Mouse (Mus musculus): ENCODE data around the gene Il5. TPM values are rescaled to one million over a fixed set of nuclear protein-coding genes. Genes with fewer than 3 reads are reported as not detected.
"Not testable (repeated sequence)": the region's sequence is repeated elsewhere in the genome, so short reads cannot be mapped to it uniquely, and the experiment has no call there.

Il5 gene
- total RNA-seq, 2 experiments from 2014 or later: not detected

DNA sequence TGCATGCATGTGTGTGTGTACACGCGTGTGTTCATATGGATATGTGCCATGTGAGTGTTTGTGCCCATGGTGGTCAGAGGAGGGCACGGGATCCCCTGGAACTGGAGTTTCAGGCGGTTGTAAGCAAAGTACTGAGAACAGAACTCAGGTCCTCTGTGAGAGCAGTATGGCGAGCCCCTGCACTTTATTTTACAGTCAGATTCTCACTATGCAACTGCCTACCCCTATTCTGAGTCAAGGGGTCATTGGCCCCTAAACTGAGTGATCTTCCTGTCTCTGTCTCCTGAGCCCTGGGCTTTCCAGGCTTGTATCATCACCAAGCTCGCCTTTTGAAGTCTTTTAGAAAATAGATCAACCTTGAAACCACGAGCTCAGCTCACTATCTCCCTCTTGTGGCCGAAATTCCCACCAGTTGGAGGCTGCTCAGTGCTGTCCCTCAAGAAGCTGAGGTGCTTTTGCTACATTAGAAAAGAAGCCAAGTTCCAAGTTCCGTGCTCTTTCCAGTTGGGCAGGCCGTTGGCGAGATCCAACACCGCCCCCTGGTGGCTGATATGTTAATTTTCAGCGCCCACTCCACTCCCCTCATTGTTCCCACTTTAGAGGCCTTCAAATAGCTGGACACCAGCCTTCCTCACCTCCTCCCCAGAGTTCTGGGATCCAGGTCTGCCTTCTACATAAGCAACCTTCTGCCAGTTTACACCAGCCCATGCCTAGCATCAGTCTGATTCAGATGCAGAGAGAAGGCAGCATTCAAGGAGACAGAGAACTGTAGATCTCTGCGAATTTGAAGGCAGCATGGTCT is 16.4 kb downstream of the Il5 start:
- intact Hi-C loops (cut with DNase I): loop anchor here (5.0 kb wide), 2 partner anchors 115 to 270 kb away; no protein-coding TSS in a partner anchor

DNA sequence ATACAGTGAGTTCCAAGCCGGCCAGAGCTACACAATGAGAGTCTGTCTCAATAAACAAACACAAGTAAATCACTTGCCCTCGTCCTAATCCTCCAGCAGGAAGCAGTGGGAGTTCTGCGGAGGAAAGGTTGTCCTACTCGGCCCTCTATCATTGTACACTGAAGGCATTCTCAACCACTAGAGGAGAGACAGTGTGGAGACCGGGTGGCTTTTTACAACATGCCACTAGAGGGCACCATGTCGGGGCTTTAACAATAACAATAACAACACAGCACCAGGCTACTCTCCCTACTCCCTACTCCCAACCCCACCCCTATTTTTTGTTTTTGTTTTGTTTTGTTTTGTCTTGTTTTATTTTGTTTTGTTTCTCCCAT is 17.0 kb downstream of the Il5 start:
- intact Hi-C loops (cut with DNase I): loop anchor here (5.0 kb wide), 2 partner anchors 115 to 270 kb away; no protein-coding TSS in a partner anchor
- peak; percentile 47 to 54 for DNase-seq (ENCODE audit: low spot score in 2 of 2)

More for the DNA sequence above, 16.4 kb downstream of the Il5 start:
- peak; percentile 78 to 83 for DNase-seq (ENCODE audit: low spot score in 2 of 2)

DNA sequence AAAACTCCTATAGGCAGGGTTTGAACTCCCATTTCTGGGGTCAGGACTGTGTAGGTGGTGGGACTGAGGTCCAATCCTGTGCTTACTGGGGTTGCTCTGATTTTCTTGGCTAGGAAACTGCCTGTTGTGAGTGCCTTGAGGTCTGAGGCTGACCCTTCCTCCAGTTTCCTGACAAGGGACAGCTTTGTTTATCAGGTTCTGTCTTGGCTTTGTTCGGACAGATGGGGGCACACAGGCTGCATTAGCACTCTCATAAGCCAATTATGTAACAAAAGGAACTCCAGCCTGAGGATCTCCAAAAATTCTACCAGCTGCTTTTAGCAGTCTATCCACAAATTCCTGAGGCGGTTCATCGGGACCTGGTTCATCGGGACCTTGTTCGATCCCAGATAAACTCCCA is 21.8 kb downstream of the Il5 start:
- no peak for DNase-seq (ENCODE audit: low spot score in 2 of 2)
- intact Hi-C loops (cut with DNase I): no loop called here

DNA sequence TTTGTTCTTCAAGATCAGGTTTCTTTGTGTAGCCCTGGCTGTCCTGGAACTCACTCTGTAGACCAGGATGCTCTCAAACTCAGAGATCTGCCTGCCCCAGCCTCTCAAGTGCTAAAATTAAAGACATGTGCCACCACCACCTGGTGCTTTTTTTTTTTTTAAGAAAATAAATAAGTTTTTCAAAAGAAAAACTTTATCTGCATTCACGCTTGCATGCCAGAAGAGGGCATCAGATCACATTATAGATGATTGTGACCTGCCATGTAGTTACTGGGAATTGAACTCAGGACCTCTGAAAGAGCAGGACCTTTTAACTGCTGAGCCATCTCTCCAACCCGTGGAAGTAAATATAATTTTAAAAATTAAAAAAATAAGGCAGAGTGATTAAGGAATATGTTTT is 24.7 kb downstream of the Il5 start:
- no peak for DNase-seq (ENCODE audit: low spot score in 2 of 2)
- intact Hi-C loops (cut with DNase I): no loop called here

DNA sequence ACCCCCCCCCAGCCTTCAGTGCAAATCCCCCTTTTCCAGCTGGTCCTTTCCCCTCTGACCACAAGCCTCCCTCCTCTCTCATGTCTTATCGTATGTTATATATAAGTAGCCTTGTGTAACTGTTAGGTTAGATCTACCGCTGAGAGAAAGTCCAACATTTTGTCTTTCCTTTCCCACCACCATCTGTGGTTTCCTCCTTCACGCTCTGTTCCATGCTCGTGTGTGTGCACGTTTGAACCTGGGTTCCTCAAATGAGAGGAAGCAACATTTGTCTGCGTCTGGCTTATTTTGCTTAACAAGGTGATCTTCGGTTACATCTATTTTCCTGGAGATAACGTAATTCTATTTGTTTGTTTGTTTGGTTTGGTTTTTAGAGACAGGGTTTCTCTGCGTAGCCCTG is 27.4 kb downstream of the Il5 start:
- intact Hi-C loops (cut with DNase I): no loop called here
- DNase-seq (ENCODE audit: low spot score in 2 of 2): no peak

DNA sequence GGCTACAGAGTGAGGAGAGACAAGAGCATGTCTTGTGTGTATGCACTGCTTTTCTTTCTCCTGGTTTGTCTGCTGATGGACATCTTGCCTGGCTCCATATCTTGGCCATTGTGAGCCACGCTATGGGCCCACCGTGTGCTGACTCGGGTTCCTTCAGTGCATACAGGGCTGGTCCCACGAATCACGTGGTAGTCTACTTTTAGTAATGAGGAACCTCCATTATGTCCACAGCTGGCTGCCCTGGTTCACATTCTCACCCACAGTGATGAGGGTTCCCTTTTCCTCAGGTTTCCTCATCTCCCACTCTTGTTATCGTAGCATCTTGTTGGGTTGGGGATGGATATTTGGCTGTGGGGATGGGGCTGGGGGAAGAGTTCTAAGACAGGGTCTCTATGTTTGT is 28.0 kb downstream of the Il5 start:
- intact Hi-C loops (cut with DNase I): no loop called here
- no peak for DNase-seq (ENCODE audit: low spot score in 2 of 2)

DNA sequence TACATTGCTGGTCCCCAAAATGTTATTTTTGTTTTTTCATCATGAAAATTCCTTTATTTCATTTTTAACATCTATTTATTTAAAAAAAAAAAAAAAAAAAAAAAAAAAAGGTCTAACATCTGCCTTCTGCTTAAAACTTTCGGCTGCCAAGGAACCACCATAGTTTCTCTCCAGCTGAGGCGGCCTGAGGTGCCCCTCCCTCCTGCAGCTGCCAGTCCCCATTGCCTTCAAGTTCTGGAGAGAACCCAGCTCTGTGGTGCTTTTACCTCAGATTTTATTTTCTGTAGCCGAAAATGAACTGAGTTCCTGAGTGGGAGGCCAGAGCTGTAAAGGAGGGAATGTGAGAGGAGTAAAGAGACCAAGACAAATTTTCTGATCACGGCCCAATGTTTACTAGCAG is 28.7 kb downstream of the Il5 start:
- intact Hi-C loops (cut with DNase I): no loop called here
- DNase-seq (ENCODE audit: low spot score in 2 of 2): no peak

DNA sequence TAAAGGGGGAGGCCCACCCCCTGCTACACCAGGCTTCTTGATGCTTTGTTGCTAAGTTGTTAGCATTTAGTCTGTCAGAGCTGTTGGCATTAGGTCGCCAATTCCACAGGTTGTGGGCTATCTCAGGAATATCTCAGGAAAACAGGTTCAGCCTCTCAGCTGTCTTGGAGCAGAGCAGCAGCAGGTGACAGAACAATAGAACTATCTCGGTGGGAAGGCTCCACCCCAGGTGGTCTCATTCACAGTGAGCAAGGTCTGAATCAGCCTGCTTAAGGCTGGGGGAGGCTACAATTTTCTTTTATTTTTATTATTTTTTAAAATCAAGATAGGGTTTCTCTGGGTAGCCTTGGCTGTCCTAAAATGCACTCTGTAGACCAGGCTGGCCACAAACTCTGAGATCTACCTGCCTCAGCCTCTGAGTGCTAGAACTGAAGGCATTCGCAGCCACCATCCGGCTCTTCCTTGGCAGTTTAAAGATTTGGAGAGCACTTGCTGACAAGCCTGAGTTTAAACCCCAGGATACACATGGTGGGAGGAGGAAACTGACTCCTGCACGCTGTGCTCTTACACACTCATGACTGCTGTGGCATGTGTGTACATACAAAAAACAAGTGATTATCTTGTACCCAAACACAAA is 29.2 kb downstream of the Il5 start:
- DNase-seq (ENCODE audit: low spot score in 2 of 2): no peak
- intact Hi-C loops (cut with DNase I): no loop called here

DNA sequence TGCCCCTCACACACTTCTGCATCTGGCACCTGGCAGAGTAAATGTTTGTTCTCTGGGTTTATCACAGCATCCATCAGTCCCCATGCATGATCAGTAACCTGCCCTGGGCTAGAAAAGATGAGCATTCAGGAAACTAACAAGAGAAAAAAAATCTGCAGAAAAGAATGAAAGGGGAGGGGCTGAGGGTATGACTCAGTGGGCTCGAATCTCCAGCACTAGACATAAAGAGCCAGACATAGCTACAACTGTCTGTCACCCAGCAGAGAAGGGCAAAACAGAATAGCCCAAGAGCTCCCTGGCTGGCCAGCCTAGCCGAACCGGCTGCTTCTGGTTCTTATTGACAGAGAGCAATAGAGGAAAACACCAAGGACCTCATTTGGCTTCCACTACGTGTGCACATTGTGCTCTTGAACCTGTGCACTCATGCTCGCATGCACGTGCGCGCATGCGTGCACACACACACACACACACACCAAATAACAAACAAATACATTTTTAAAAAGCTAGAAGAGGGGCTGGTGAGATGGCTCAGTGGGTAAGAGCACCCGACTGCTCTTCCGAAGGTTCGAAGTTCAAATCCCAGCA is 34.5 kb downstream of the Il5 start:
- no peak for DNase-seq (ENCODE audit: low spot score in 2 of 2)
- intact Hi-C loops (cut with DNase I): no loop called here

DNA sequence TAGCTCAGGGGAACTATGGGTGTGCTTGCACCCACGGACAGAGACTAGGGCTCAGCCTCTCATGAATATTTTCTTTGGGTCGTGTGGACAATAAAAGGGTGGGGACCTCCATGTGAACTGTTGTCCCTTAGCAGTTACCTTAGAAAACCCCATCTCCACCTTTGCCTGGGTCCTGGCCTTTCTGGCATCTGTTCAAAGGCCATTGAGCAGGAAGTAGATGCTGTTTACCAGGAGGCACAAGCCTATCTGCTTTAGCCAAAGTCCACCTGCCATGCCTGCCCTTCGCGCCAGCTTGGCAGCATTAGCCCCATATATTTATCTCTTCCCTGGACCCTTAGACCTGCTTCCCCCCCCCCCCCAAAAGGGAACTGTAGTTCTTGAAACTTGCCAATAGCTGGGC is 37.0 kb downstream of the Il5 start:
- intact Hi-C loops (cut with DNase I): loop anchor here (2.0 kb wide), 1 partner anchor 93 kb away; no protein-coding TSS in a partner anchor
- no peak for DNase-seq (ENCODE audit: low spot score in 2 of 2)

DNA sequence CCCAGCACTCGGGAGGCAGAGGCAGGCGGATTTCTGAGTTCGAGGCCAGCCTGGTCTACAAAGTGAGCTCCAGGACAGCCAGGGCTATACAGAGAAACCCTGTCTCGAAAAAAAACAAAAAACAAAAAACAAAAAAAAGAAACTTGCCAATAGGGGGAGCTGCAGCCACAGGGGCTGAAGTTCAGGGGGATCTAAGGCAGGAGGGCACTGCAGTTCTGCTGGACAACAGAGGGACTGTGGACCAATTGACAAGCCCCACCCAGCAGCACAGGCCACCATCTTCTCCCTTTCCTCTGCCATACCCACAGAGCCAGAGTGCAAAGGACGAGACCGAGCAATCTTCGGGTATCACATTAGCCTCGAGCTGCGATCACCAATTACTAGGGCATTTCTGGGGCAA is 37.4 kb downstream of the Il5 start:
- not testable (repeated sequence) for DNase-seq (ENCODE audit: low spot score in 2 of 2)
- intact Hi-C loops (cut with DNase I): loop anchor here (2.0 kb wide), 1 partner anchor 93 kb away; no protein-coding TSS in a partner anchor

DNA sequence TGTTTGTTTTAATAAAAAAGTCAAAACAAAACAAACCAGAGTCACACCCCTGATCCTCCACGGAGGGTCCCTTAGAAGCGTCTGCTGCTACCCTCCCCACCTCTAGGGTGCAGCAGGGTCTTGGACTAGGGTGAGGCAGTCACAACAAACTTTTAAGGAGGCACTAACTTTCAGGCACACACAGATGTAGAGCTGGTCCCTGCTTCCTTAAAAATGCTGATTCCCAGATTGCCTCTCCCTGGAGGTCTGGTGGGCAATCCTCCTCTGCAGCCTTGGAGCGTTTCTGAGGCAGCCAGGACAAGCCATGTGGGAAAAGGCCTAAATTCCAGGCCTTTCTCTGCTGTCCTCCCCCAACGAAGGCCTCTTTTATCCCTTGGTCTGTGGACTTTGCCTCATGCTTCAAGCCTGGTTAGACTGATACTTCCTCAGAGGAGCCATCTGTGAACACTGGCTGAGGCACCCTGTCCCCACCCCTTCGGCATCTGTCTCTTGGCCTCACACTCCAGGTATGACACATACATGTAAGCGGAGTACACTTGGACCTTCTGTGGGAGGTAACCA is 38.3 kb downstream of the Il5 start:
- no peak for DNase-seq (ENCODE audit: low spot score in 2 of 2)
- intact Hi-C loops (cut with DNase I): loop anchor here (2.0 kb wide), 1 partner anchor 92 kb away; no protein-coding TSS in a partner anchor

DNA sequence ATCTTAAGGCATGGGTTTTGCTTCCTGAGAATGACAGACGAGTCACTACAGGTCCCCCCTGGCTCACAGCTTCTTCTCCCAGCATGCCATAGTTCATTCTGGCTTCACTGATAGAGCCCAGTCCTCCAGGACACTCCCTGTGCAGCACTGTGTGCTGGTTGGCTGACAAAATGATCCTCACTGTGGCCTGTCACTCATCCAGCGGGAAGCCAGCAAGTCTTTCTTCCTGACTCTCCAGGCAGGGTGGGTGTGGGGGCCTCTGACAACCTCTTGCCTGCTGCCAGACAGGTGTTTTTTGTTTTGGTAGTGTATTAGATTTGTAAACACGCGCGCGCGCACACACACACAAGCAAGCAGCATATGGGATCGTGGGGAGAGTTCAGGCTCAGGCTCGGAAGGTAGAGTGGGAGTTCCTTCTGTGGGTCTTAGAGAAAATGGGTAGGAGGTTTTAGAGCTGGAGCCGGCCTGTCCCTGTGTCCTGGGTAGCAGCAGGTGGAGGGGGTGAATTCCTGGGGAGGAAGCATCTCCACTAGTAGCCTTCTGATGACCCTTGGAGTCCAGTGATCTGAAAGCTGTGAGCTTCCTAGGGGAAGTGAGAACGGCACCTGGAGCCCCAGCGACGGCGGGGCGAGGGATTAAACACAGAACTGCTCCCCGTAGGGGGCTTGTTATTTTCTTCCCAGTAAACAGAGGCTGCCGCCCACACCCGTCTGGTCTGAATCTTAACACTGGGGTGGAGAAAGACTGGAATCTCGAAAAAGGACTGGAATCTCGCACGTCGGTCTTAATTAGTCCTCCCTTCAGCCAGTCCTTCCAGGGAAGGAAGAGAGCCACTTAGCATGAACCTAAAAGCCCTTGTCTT is 39.2 kb downstream of the Il5 start:
- intact Hi-C loops (cut with DNase I): loop anchor here (2.0 kb wide), 1 partner anchor 91 kb away; no protein-coding TSS in a partner anchor
- DNase-seq (ENCODE audit: low spot score in 2 of 2): no peak

DNA sequence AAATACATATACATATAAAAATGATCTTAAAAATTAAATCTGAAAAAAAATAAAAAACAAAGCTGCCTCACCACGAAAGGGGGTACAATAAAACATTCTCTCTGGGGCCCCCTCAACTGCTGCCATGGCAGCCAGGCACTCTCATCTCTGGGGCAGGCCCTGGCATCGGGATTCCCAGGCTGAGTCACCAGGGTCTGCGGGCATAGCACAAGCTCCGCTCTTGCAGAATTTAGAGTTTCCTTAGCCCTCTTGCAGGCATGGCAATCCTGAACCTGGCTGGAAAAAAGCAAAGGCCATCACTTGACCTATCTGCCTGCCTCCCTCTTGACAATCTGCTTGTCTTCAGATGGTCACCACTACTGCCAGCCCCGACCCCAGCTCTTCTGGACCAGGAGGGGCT is 40.7 kb downstream of the Il5 start:
- intact Hi-C loops (cut with DNase I): no loop called here
- no peak for DNase-seq (ENCODE audit: low spot score in 2 of 2)

DNA sequence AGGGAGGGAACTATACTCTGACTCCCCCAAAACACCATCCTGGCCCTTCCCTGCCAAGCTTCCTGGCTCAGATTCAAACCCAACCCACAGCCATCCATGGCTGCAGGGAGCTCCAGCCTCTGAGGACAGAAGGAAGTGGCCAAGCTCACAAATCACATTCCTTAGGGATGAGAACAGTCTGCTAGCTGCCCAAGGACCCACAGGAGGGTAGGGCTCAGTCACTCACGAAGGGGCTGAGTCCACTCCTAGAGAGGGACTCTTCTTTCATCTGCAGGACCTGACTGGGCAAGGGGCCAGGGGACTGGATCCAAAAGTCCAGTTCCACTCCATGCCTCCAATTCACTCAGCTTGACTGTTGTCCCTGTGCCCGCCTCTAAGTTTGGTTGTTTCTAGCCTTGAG is 41.2 kb downstream of the Il5 start:
- peak in 1 of 2 experiments; percentile 38 for DNase-seq (ENCODE audit: low spot score in 2 of 2)

DNA sequence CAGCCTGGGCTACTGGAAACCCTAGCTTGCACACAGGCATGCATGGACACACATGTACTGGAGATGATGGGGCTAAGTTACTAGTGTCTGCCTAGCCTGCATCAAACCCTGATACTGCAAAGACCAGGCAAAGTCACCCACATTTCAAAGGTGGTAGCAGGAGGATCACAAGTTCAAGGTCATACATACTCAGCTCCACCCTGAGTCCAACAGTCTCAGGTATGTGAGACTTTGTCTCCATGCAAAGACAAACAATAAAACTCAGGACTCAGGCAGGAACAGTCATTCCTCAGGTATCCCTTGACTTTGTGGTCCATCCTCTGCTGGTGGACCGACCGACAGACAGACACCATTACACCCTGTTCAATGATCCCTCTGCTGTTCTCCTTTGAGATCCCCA is 41.8 kb downstream of the Il5 start:
- intact Hi-C loops (cut with DNase I): no loop called here
- no peak for DNase-seq (ENCODE audit: low spot score in 2 of 2)

More for the DNA sequence above, 41.2 kb downstream of the Il5 start:
- intact Hi-C loops (cut with DNase I): no loop called here

DNA sequence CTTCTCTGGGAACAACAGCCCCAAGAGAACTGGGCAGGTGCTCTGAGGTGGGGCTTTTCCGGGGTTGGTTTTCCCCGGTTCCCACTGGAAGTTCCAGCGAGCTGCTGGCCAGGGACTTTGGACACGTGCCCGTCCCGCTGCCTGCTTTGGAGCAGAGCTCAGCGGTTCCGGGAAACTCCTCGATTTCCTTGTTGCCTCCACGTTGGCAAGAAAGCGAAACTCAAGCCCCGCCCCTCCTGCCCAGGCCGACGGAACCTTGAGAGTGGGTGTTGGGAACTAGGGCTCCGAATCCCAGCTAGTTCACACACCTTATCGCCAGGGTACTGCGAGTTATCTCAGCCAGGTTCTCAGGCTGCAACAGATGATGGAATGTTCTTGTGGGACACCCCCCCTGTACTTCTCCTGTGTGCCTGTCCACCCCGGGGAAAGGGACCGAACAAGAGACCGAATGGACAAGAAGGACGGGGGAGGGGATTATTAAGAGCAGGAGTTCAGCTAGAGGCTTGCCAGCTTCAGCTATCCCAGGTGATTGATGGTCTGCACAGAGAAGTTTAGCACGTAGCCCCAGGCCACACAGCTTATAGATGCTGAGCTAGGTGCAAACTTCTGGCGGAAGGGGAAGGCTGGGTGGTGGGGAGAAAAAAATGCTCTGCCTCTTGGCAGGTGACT is 42.4 kb downstream of the Il5 start:
- intact Hi-C loops (cut with DNase I): no loop called here
- DNase-seq (ENCODE audit: low spot score in 2 of 2): peak in 1 of 2 experiments; percentile 50

DNA sequence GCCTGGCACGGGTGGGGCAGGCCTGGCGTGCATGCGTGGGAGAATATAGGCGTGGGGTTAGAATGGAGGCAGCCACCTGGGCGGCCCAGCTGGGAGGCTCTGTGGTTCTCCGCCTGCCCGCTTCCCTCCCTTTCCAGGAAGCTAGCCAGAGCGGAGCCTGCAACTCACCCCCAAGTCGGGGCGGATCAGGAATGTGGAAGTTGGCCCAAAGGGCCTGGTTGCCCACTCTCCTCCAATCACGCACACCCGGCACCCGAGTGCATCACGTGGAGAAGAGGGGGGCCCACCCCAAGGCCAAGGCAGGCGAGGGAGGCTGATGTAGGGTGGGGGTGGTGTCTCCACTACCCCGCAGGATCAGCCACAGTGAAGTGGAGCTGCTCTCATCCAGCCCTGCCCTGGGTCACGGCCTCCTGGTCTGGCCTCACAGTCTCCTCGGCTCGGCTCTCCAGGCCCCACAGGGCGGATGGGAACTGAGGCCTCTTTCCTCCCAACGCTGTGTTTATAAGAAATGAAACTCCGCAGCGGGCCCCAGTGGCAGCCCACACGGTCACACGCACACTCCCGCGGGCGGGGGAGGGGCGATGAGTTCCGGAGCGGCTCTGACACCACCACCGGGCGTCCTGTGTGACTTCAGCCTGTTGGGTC is 43.0 kb downstream of the Il5 start:
- peak; percentile 70 to 90 for DNase-seq (ENCODE audit: low spot score in 2 of 2)
- intact Hi-C loops (cut with DNase I): no loop called here
